Mouse (Mus musculus) layer of hippocampus, postnatal 36 days (tissue): ENCODE results near the gene Etv6. TPM values are rescaled to one million over a fixed set of nuclear protein-coding genes. Genes with fewer than 3 reads are reported as not detected.

ENCODE experiments used
- DNase-seq, 2 experiments: peaks; one replicate each; pipeline ENCODE4 v3.0.0; 2022
- total RNA-seq, 2 experiments: library from RNA; stranded (reverse); gene quantifications; 2 replicates each; pipeline ENCODE4 v1.2.3; 2021

Gene Etv6
- total RNA-seq, 2 experiments from 2014 or later, result 9.9 to 11.2 TPM

GRCm38 (mm10) chr6:134144231-134145130 is 109.0 kb downstream of the Etv6 start:
- no peak for DNase-seq

DNA sequence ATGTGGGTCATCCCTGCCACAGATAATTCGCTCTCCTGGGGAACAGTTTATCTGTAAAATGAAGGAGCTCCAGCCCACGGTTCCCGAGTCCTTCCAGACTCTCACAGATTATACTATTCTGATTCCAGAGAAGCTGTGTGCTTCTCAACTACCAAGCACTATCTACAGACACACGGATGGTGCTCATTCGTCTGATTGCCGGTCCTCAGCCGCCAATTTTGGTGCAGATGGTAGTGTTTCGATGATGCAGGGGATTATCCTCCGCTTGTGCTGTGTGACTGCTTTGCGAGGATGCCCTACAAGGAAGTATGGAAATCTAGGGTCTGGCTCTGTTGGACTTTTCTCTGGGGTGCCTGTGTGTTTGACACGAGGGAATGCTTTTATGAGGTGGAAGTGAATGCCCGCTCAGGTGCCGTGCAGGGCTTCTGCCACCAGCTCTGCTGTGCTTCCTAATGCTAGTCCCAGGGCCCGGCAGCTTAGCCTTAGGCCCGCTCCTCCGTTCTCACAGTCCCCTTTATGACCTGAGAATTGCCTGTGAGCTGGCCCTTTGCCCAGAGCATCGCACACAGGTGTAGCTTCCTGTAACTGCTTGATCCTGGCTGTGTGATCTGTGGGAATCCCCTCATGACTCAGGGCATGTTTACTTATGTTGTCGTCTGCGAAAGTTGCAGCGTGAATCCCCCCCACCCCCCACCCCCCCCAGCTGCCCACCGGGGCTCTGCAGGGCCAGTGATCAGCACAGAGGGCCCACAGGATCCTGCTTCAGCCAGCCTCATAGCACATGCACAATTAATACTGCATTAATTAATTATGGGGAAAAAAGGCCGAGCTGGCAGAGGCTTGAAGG is 112.3 kb downstream of the Etv6 start:
- DNase-seq, result peak in 1 of 2 experiments; percentile 13

DNA sequence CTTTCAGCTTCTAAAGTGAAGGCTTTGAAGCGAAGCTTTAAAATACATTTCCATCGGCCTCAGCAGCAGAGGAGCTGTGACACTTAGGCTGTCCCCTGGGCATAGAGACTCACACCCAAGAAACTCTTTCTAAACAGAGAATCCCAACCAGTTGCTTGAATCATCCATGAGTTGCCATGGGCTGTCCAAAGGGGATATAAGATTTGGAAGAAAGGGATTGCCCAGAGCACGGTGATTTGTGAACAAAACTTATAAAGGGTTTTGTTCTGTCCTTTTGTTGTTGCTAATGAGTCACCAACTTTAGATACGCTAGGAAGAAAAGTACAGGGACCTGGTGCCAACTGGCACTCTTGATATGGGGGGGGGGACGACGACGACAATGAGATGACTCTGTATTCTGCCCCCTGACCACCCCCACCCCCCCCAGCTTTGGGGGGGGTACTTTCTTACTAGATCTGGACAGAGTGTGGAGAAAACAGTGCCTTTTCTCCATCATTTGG is 113.0 kb downstream of the Etv6 start:
- DNase-seq, result no peak

- no peak for DNase-seq
Measured at GRCm38 (mm10) chr6:134149606-134150005, 114.1 kb downstream of the Etv6 start.

GRCm38 (mm10) chr6:134151022-134151680 is 115.7 kb downstream of the Etv6 start:
- no peak for DNase-seq

DNA sequence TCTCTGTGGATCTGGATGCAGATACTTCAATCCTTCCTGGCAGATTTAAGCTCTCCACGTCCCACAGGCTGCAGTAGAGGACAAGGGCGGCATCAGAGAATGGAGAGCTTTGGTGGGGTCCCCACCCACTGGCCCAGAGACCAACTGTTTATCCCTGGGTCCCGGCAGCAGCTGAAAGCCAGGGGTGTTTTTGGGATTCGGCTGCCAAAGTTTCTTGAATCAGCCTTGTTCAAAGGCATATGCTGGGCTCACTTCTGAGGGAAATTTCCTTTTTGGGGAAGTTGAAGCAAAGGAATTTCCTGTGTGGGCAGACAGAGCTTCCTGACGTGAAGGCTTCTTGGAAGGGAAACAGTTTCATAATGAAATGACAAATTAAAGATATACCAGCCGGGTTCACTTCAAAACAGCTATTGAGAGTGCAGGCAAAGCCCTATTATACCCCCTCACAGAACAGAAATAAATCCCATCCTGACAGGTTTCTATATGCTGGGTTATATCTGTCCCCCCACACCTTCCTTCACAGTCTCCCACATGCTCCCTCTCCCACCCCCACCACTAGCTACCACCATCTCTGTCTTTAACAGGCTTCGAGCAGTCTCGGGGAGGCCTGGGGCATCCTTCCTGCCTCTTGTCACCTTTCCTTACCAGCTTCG is 116.5 kb downstream of the Etv6 start:
- DNase-seq, result peak in 1 of 2 experiments; percentile 22

DNA sequence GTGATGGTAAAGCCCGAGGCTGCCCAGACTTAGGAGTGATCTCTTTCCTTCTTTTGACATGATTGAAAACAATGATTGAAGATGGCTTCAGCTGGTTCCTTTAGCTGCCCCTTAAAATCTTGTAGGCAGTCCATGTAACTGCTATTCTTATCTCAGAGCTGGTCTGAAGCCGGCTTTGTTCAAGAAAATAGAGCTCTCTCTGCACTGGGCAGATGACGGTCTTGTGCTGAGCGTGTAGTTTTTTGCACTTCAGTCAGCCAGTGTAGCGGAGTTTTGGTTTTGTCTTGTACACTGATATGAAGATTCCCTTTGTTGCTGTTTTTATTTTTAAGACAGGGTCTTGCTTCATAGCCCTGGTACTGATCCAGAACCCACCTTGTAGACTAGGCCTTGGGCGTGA is 117.0 kb downstream of the Etv6 start:
- no peak for DNase-seq

- no peak for DNase-seq
Measured at GRCm38 (mm10) chr6:134154746-134155145, 119.2 kb downstream of the Etv6 start.

- no peak for DNase-seq
Measured at GRCm38 (mm10) chr6:134155900-134156623, 120.6 kb downstream of the Etv6 start.

GRCm38 (mm10) chr6:134157533-134158115 is 122.1 kb downstream of the Etv6 start:
- DNase-seq, result peak in 1 of 2 experiments; percentile 5

- DNase-seq, result no peak
Measured at GRCm38 (mm10) chr6:134158201-134158600, 122.7 kb downstream of the Etv6 start.

DNA sequence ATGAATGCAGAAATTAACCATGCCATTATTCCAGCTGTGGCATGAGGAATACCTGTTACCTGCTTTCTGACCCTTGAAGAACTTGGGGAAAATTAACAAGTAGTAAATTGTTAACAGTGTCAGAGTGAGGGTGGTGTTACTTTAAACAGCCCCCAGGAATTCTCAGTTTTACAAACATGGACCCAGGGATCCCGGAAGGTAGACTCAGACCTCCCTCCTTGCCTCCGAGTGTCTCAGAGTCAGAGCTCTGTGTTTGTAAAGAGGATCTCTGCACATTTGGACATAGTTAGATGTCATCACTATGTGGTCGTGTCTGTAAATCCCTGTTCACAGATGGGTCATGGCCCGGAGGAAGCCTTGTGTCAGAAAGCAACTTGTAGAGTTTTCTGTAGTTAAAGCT is 124.2 kb downstream of the Etv6 start:
- no peak for DNase-seq

DNA sequence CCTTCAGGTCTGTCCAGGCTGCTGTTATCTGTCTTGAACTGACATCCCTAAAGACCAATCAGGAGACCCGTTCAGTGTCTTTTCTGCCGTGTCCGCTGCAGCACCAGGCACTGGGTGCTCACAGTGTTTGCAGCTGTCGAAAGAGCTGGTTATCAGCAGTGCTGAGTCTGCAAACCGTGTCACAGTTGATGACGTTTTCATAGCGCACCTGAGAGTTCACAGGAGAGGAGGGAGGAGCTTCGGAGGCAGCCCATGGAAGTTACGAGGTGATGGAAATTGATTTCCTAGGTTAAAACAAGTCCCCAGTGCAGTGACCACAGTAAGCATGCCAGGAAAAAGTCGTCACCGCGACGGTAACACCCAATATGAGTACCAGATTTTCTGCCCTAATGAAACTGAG is 125.5 kb downstream of the Etv6 start:
- DNase-seq, result no peak

GRCm38 (mm10) chr6:134163346-134163745 is 127.8 kb downstream of the Etv6 start:
- DNase-seq, result no peak

GRCm38 (mm10) chr6:134164356-134164755 is 128.9 kb downstream of the Etv6 start:
- no peak for DNase-seq

GRCm38 (mm10) chr6:134165012-134165411 is 129.5 kb downstream of the Etv6 start:
- DNase-seq, result no peak

GRCm38 (mm10) chr6:134167963-134168362 is 132.5 kb downstream of the Etv6 start:
- DNase-seq, result no peak

GRCm38 (mm10) chr6:134168799-134169198 is 133.3 kb downstream of the Etv6 start:
- DNase-seq, result no peak

DNA sequence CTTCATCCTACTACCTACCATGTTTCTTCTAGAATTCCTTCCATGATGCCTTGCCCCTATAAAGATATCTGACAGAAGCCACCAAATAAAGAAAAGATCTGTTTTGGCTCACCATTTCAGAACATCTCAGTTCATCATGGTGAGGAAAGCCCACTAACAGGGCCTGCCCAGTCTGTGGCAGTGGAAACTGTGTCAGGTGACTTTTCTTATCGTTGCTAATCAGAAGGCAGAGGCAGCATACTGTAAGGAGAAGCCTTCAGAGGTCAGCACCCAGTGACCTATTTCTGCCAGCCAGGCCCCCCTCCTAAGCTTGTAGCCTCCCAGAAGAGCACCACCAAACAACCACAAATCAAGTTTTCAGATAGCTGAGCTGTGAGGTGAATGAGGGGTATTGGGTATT is 135.7 kb downstream of the Etv6 start:
- no peak for DNase-seq

DNA sequence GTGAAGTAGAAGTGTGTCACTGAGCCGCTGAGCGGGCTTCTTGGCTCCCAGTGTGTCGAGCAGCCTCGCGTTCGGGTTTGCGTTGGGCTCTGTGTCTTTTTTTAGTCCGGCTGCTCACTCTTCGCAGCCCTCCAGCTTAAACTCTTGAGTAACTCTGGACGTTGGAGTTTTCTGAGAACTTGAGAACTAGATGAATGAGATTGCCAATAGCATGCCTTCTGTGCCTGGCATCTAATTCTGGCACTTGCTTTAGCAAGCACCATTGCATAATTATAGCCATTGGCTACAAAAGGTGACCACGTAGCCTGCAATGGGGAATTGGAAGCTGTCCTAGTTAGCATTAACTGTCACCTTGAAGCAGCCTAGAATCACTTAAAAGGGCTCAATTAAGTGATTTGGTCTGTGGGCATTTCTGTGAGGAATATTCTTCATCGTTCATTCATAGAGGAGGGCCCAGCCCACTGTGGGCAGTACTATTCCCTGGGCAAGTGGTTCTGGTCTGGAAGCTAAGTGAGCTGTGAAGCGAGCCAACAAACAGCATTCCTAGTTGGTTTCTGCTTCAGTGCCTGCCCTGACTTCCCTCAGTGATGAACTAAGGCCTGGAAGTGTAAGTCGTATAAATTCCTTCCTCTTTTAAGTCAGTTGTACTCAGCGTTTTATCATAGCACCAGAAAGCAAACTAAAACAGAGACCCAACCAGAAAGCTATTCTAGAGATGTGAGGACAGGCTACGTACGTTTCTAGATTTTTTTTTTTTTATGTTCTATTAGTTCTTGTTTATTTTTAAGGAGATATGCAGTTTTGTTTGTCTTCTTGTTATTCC is 136.6 kb downstream of the Etv6 start:
- no peak for DNase-seq
